Mouse (Mus musculus) embryonic facial prominence, embryonic 13.5 days (tissue): ENCODE results near the gene Cntn2. TPM values are rescaled to one million over a fixed set of nuclear protein-coding genes. Genes with fewer than 3 reads are reported as not detected.

Source experiments
- ATAC-seq: fragments of 200-750 bp; cut with Nextera tagmentation; 2 replicates; pipeline ENCODE4 v1.8.0; 2017; ENCODE audit warnings: low read depth; ENCODE audit not compliant: insufficient number of reproducible peaks, insufficient read depth, low FRiP score, low TSS enrichment
- H3K27ac ChIP-seq: fragments of 300-500 bp; sonication (generic); 2 replicates; pipeline ENCODE4 v1.5.1; 2015; ENCODE audit warnings: moderate library complexity, mild to moderate bottlenecking, inconsistent platforms
- H3K27me3 ChIP-seq: fragments of 300-500 bp; sonication (generic); 2 replicates; pipeline ENCODE4 v1.6.1; 2015; ENCODE audit warnings: mild to moderate bottlenecking, inconsistent platforms
- H3K36me3 ChIP-seq: fragments of 300-500 bp; sonication (generic); 2 replicates; pipeline ENCODE4 v1.6.1; 2015; ENCODE audit warnings: mild to moderate bottlenecking, inconsistent platforms
- H3K4me1 ChIP-seq: fragments of 300-500 bp; sonication (generic); 2 replicates; pipeline ENCODE4 v1.6.1; 2015; ENCODE audit warnings: inconsistent platforms
- H3K4me2 ChIP-seq: fragments of 300-500 bp; sonication (generic); 2 replicates; pipeline ENCODE4 v1.6.1; 2015; ENCODE audit warnings: moderate library complexity, mild to moderate bottlenecking, inconsistent platforms
- H3K4me3 ChIP-seq: fragments of 300-500 bp; sonication (generic); 2 replicates; pipeline ENCODE4 v1.5.1; 2015; ENCODE audit warnings: mild to moderate bottlenecking, inconsistent platforms
- H3K9ac ChIP-seq: fragments of 300-500 bp; sonication (generic); 2 replicates; pipeline ENCODE4 v1.6.1; 2015; ENCODE audit warnings: mild to moderate bottlenecking, inconsistent platforms
- H3K9me3 ChIP-seq: fragments of 300-500 bp; sonication (generic); 2 replicates; pipeline ENCODE4 v1.6.1; 2016; ENCODE audit warnings: inconsistent platforms
- WGBS: fragments of 180-500 bp; shearing (Covaris S2); methylation state at CpG from one replicate; pipeline ENCODE4 v1.1.7; 2015; ENCODE audit warnings: mixed read lengths; 5-methylcytosine and 5-hydroxymethylcytosine counted together
- polyA plus RNA-seq: library from polyadenylated mRNA; unstranded; fragments of >200 nt; fragmentation: Nextera tagmentation; extraction: Ambion mirVana; gene quantifications from 2 replicates; pipeline ENCODE4 v1.2.1, GENCODE M21; 2015

Cntn2 gene
- polyA plus RNA-seq, 1 experiment from 2014 or later, result 2.9 TPM

DNA sequence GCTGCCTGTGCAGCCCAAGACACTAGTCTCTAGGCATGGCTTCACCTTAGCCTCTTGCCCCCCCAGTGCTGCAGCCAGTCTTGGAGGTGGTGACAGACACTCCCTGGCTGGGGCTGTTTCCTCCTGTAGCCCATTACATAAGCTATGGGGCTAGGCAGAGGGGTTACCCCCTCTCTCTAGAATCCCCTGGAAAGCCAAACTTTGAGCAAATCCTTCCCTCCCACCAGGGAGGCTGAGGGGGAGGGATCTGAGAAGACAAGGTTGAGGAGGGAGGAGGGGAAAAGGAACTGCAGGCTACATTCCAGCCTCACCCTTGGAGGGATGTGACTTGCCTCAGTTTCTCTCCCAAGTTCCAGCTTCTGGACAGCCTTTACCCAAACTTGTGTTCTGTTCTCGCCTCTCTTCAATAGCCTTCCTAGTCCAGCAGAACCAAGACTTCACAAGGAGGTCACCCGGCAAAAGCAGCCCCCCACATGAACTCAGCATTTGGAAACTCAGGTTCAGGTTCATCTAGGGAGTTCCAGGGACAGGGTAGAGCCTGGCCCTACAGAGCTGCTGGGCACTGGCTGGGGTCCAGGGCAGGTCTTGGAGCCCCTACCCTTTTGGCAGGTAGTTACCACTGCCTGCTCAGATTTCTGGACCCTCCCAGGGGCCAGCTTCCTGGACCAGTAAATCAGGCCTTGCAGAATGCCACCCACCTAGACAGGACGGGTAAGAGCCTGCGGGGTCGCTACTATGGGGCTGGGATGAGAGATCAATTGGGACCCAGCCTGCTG, 1.0 kb downstream of the Cntn2 start:
- ATAC-seq, result no peak
- no peaks in the 10 kb centered on the region for H3K9me3 ChIP-seq
- no peaks in the 10 kb centered on the region for H3K36me3 ChIP-seq
- 0 out of 2 replicates have a peak overlapping the region, but pooled peaks have one; percentile 40 for H3K9ac ChIP-seq
- peak overlapping the region; percentile 34 for H3K4me3 ChIP-seq
- H3K4me1 ChIP-seq, result peaks cover 22% of the 10 kb centered on the region
- H3K4me2 ChIP-seq, result peak overlapping the region; percentile 65
- WGBS, result 11% methylated on average over 5 of the region's 5 CpGs
- peaks cover 80% of the 10 kb centered on the region for H3K27me3 ChIP-seq
- H3K27ac ChIP-seq, result no peak overlapping the region

- ATAC-seq, result no peak
Measured at GRCm38 (mm10) chr1:132541171-132541823, 1.8 kb downstream of the Cntn2 start.

DNA sequence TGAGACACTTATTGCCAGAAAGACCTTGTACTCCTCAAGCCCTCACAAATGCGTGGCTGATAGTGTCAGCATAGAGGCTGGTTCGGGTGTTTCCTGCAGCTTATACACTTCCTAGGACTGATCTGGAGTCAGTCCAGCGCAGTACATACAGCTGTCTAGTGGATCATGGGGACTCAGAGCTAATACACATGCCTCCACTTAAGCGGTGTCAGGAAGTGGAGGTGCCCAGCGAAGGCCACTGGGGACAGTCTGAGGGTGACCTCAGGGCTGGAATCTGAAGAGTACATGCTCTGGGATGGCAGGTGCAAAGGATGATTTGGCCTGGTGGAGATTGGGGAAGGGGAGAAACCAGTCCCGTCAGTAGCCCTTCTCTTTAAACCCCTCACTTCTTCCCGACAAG, 2.4 kb downstream of the Cntn2 start:
- peaks cover 22% of the 10 kb centered on the region for H3K4me1 ChIP-seq
- H3K27me3 ChIP-seq, result peaks cover 74% of the 10 kb centered on the region
- H3K9ac ChIP-seq, result no peak overlapping the region
- H3K9me3 ChIP-seq, result no peaks in the 10 kb centered on the region
- no peak overlapping the region for H3K27ac ChIP-seq
- ATAC-seq, result no peak
- no peak overlapping the region for H3K4me3 ChIP-seq
- 53% methylated on average over 7 of the region's 7 CpGs for WGBS
- H3K36me3 ChIP-seq, result no peaks in the 10 kb centered on the region
- H3K4me2 ChIP-seq, result no peak overlapping the region

More at GRCm38 (mm10) chr1:132541171-132541823, 1.8 kb downstream of the Cntn2 start:
- H3K4me1 ChIP-seq, result peaks cover 22% of the 10 kb centered on the region
- H3K4me3 ChIP-seq, result no peak overlapping the region
- peaks cover 80% of the 10 kb centered on the region for H3K27me3 ChIP-seq
- H3K36me3 ChIP-seq, result no peaks in the 10 kb centered on the region
- H3K9ac ChIP-seq, result no peak overlapping the region
- H3K27ac ChIP-seq, result no peak overlapping the region
- 3% methylated on average over 14 of the region's 14 CpGs for WGBS
- peak overlapping the region; percentile 7; the same call in 1 of the 2 replicates for H3K4me2 ChIP-seq
- H3K9me3 ChIP-seq, result no peaks in the 10 kb centered on the region

- Histone ChIP-seq H3K36me3 (no peaks in the 10 kb centered on the region), H3K27ac (no peak overlapping the region), H3K9ac (no peak overlapping the region), H3K9me3 (no peaks in the 10 kb centered on the region), H3K4me3 (no peak overlapping the region), H3K4me2 (no peak overlapping the region), H3K4me1 (peaks cover 34% of the 10 kb centered on the region), H3K27me3 (peaks cover 64% of the 10 kb centered on the region)
- ATAC-seq, result no peak
- WGBS, result 85% methylated on average over 5 of the region's 5 CpGs
Measured at GRCm38 (mm10) chr1:132537736-132538135, 5.3 kb downstream of the Cntn2 start.

GRCm38 (mm10) chr1:132536416-132536815, 6.6 kb downstream of the Cntn2 start:
- H3K4me1 ChIP-seq, result peaks cover 24% of the 10 kb centered on the region

GRCm38 (mm10) chr1:132535541-132535940, 7.5 kb downstream of the Cntn2 start:
- no peak for ATAC-seq
- H3K4me2 ChIP-seq, result no peak overlapping the region
- 92% methylated on average over 4 of the region's 4 CpGs for WGBS
- peaks cover 42% of the 10 kb centered on the region for H3K27me3 ChIP-seq
- H3K27ac ChIP-seq, result no peak overlapping the region
- H3K4me1 ChIP-seq, result peaks cover 25% of the 10 kb centered on the region
- H3K4me3 ChIP-seq, result no peak overlapping the region
- H3K36me3 ChIP-seq, result no peaks in the 10 kb centered on the region
- no peaks in the 10 kb centered on the region for H3K9me3 ChIP-seq
- no peak overlapping the region for H3K9ac ChIP-seq

More at GRCm38 (mm10) chr1:132536416-132536815, 6.6 kb downstream of the Cntn2 start:
- Histone ChIP-seq H3K27me3 (peaks cover 50% of the 10 kb centered on the region), H3K36me3 (no peaks in the 10 kb centered on the region), H3K27ac (no peak overlapping the region), H3K4me3 (no peak overlapping the region), H3K9ac (no peak overlapping the region), H3K4me2 (no peak overlapping the region), H3K9me3 (no peaks in the 10 kb centered on the region)
- no peak for ATAC-seq
- 77% methylated on average over 3 of the region's 3 CpGs for WGBS

DNA sequence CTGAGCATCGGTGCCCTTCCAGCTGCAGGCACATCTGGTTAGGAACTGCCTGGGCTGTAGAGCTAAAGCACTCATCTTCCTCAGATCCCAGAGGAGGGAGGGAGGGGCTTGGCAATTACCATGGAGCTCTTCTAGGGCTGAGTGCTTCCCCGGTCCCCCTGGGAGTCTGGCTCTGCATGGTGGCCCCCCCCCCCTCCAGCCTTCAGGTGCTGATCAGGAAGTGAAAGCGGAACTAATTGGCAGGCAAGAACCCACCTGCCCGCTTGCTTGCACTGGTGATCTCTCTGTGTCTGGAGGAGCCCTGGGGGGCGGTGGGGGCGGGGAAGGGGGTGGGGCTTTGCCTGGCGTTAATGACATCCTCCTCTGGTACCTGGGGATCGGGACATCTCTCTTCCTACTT, 9.2 kb downstream of the Cntn2 start:
- peak overlapping the region; percentile 26 for H3K4me2 ChIP-seq
- no peaks in the 10 kb centered on the region for H3K9me3 ChIP-seq
- H3K4me1 ChIP-seq, result peaks cover 31% of the 10 kb centered on the region
- no peak overlapping the region for H3K9ac ChIP-seq
- no peak for ATAC-seq
- H3K27me3 ChIP-seq, result peaks cover 27% of the 10 kb centered on the region
- no peak overlapping the region for H3K4me3 ChIP-seq
- 7% methylated on average over 7 of the region's 8 CpGs for WGBS
- no peak overlapping the region for H3K27ac ChIP-seq
- H3K36me3 ChIP-seq, result no peaks in the 10 kb centered on the region

DNA sequence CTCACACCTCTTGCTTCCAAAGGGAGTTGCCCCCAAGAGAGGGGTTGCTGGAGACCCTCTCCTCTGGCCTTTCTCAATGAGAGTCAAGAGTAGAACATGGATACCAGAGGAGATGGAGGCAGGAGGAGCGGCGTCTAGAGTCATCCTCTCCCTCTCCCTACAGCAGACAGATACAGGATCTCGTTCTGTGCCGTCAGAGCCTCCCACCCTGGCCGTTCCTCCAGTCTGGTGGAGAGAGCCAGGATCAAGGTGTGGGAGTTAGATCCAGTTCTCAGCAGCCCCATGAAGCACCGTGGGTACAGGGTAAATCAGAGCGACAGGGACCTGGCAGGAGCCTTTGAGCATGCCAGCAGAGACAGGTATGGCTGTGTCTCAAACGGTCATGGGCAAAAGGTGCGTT, 10.5 kb downstream of the Cntn2 start:
- H3K27me3 ChIP-seq, result peaks cover 17% of the 10 kb centered on the region
- WGBS, result 63% methylated on average over 9 of the region's 9 CpGs
- H3K9ac ChIP-seq, result no peak overlapping the region
- H3K9me3 ChIP-seq, result no peaks in the 10 kb centered on the region
- no peak overlapping the region for H3K4me2 ChIP-seq
- H3K27ac ChIP-seq, result no peak overlapping the region
- H3K36me3 ChIP-seq, result no peaks in the 10 kb centered on the region
- peaks cover 31% of the 10 kb centered on the region for H3K4me1 ChIP-seq
- no peak for ATAC-seq
- no peak overlapping the region for H3K4me3 ChIP-seq

GRCm38 (mm10) chr1:132530631-132531191, 12.3 kb downstream of the Cntn2 start:
- Histone ChIP-seq H3K9ac (no peak overlapping the region), H3K4me2 (no peak overlapping the region), H3K4me3 (no peak overlapping the region), H3K36me3 (no peaks in the 10 kb centered on the region), H3K27ac (no peak overlapping the region), H3K4me1 (peaks cover 34% of the 10 kb centered on the region), H3K9me3 (no peaks in the 10 kb centered on the region), H3K27me3 (peaks cover 17% of the 10 kb centered on the region)
- 4% methylated on average over 5 of the region's 5 CpGs for WGBS
- no peak for ATAC-seq

- H3K9ac ChIP-seq, result no peak overlapping the region
- H3K9me3 ChIP-seq, result no peaks in the 10 kb centered on the region
- WGBS, result 86% methylated on average over 19 of the region's 19 CpGs
- H3K27me3 ChIP-seq, result peaks cover 5% of the 10 kb centered on the region
- ATAC-seq, result no peak
- no peak overlapping the region for H3K4me3 ChIP-seq
- no peak overlapping the region for H3K27ac ChIP-seq
- no peak overlapping the region for H3K4me2 ChIP-seq
- peaks cover 28% of the 10 kb centered on the region for H3K4me1 ChIP-seq
- no peaks in the 10 kb centered on the region for H3K36me3 ChIP-seq
Measured at GRCm38 (mm10) chr1:132528647-132529334, 14.3 kb downstream of the Cntn2 start.

- no peak for ATAC-seq
- no peak overlapping the region for H3K4me2 ChIP-seq
- H3K27me3 ChIP-seq, result peaks cover 5% of the 10 kb centered on the region
- H3K36me3 ChIP-seq, result no peaks in the 10 kb centered on the region
- 94% methylated on average over 13 of the region's 13 CpGs for WGBS
- H3K4me1 ChIP-seq, result peaks cover 20% of the 10 kb centered on the region
- no peak overlapping the region for H3K4me3 ChIP-seq
- H3K9me3 ChIP-seq, result no peaks in the 10 kb centered on the region
- no peak overlapping the region for H3K9ac ChIP-seq
- H3K27ac ChIP-seq, result no peak overlapping the region
Measured at GRCm38 (mm10) chr1:132528071-132528470, 15.0 kb downstream of the Cntn2 start.
